Mouse (Mus musculus): Measurements from ENCODE around the gene Egfl7.

The Egfl7 gene

DNA sequence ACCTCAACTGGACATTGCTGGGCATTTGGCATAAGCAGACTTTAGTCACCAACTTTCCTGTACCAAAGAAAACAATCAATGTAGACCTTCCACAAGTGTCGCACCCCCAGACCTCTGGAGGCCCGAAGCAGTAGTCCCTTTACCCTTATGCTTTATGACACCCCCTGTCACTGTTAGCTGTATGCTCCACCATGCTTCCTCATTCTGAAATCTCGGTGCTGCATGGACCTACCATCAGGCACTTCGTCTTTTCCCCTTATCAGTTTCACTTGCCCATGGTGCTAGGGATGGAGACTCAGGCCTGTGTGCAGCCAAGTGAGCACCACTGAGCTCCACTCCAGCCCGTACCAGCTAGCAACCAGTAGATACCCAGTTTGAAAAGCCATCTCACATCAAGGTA lies 58.2 kb downstream of the Egfl7 start:
- DNase-seq (ENCODE audit: low read depth in 1 of 2, low spot score in 2 of 2) = no peak

DNA sequence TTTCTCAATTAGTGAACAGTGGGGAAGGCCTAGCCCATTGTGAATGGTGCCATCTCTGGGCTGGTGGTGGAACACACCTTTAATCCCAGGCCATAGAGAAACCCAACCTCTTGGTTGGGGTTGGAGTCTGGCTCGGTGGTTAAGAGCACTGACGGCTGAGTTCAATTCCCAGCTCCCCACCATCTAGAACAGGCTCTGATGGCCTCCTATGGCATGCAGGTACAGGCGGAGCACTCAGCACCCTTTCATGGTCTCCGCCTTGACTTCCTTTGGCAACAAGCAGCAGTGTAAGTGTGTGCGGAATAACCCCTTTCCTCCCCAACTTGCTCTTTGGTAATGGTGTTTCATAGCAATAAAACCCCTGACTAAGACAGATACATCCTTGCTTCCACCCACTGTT lies 58.8 kb downstream of the Egfl7 start:
- no peak for DNase-seq (ENCODE audit: low read depth in 1 of 2, low spot score in 2 of 2)

DNA sequence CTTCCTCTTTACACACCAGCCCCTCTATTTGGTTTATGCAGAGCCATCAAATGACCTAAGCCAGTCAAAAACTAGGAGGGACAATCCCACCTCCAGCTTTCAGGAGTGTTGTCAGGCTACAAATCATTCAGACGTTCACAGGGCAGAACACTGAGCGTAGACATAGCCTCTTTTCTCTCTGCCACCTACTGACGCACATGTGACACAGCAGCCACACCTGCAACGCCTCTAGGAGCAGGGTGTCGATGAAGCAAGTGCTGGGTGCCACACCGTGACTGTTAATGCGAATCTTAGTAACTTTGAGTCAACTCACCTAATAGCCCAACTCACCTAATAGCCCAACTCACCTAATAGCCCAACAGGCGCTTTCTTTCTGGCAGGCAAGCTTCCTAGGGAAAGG lies 59.3 kb downstream of the Egfl7 start:
- DNase-seq (ENCODE audit: low read depth in 1 of 2, low spot score in 2 of 2) = no peak

DNA sequence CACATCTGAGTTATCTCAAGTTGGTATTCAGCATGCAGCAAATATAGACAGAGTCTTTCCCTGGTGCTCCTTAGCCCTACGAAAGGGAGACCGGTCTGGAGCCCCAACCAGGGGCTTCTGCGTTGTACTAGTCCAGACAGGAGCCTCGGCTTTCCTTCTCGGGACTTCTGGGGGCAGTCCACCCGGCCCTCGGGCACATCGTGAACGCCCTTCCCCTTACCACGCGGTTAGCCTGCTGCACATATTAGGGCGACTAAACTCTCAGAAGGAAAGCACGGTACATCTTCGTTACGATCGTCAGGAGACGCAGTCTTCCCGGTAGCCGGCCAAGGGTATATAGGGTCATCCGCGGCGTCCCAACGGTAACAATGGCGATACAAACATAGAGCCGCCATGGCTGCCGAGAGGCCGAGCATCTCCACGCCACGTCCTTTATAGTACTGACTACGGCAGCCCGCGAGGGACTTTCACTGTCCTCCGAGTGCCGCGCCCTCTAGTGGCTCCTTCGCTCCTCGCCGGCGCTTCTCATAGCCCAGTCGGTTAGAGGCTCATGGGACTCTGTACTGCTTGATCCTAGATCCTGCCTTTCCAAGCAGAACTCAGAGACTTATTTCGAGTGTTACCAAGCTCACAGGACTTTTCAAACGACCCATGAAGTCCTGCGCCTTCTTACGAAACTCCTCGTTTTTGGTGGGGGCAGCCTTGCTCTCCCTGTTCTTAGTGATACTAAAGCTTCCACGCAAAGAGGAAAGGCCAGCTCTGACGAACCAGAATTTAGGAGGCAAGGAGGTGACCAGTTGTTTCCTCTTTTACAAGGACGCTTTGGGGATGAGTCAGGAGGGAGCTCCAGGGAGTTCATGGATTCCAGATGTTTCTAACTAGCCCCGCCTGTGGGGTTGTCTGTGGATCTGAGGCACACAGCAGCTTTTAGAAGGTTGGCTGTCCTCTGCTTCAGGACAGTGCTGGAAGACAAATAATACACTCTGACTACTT lies 60.3 kb downstream of the Egfl7 start:
- peak; percentile 86 to 92 for DNase-seq (ENCODE audit: low read depth in 1 of 2, low spot score in 2 of 2)

GRCm38 (mm10) chr2:26641006-26641647 lies 61.3 kb downstream of the Egfl7 start:
- no peak for DNase-seq (ENCODE audit: low read depth in 1 of 2, low spot score in 2 of 2)
